Mouse (Mus musculus) right cerebral cortex, postnatal 4 days (tissue): ENCODE measurements at regions not wholly inside any gene's neighbourhood (a gene's known extent, or its start where the extent isn't known, plus 50 kb on each side); places are given as distances from the start of the nearest gene placed in this dataset.
A peak's percentile ranks its signal among the peaks of the same experiment; 100 is the strongest.

Source experiments
- DNase-seq: peaks from one replicate; pipeline ENCODE4 v3.0.0-alpha.2; 2022

- DNase-seq: no peak
These were observed 268.5 kb downstream of the Dio2 start for GRCm38 (mm10) chr12:90469754-90470153.

- DNase-seq: no peak
These were observed 278.1 kb downstream of the Dio2 start for GRCm38 (mm10) chr12:90460121-90460520.

- DNase-seq: no peak
These were observed 297.6 kb downstream of the Dio2 start for GRCm38 (mm10) chr12:90440672-90441071.

GRCm38 (mm10) chr12:90425276-90426063 lies 312.8 kb downstream of the Dio2 start:
- DNase-seq: peak; percentile 18

- no peak for DNase-seq
These were observed 320.5 kb downstream of the Dio2 start for GRCm38 (mm10) chr12:90417590-90418221.

GRCm38 (mm10) chr12:90408716-90409115 lies 329.5 kb downstream of the Dio2 start:
- no peak for DNase-seq

GRCm38 (mm10) chr12:90398564-90398963 lies 339.7 kb downstream of the Dio2 start:
- peak; percentile 29 for DNase-seq
